Mouse (Mus musculus): ENCODE measurements around the gene Smim13. TPM values are rescaled to one million over a fixed set of nuclear protein-coding genes. Genes with fewer than 3 reads are reported as not detected.

Smim13 gene
- polyA plus RNA-seq, 1 experiment: 4.2 TPM

DNA sequence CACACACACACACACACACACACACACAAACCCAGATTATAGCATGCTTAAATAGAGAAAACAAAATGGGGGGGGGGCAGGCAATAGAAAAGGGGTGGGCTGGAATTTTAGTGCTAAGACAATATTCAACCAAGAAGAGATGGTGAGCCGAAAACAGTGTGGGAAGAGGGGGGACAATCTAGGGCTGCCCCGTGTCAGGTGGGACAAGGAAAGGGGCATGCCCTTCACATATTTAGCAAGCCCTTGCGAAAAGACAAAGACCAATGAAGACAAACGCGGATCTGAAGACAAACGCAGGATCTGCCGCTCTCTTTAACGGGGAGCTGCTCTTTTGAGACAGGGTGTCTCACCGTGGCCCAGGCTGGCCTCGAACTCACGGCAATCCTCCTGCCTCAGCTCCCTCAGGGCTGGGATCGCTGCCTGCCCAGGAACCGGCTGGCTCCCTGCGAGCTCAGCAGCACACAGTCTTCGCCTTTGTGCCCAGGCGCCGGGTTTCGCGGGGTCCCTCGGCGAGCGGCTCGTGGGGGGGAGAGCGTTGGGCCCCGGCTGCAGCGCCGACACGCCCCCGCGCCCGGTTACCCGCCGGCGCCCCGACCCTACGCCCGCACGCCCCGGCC, 29.8 kb upstream of the Smim13 start:
- no peaks in the 10 kb centered on the region for H3K79me3 ChIP-seq (ENCODE audit: low read depth)
- no peak for TF ChIP-seq CTCF (IDR thresholded peaks at IDR 0.05; ENCODE audit: control insufficient read depth, insufficient read depth, insufficient read length)
- no peak for TF ChIP-seq MYOG (IDR thresholded peaks at IDR 0.05; ENCODE audit: control insufficient read depth, extremely low read depth, insufficient read length)
- TF ChIP-seq CEBPB (IDR thresholded peaks at IDR 0.05; ENCODE audit: low read depth): no peak
- TF ChIP-seq MAX (IDR thresholded peaks at IDR 0.05): no peak
- TF ChIP-seq MYOD1 (IDR thresholded peaks at IDR 0.05; ENCODE audit: control insufficient read depth, insufficient read length, low read depth): no peak
- no peak for TF ChIP-seq FOSL1 (IDR thresholded peaks at IDR 0.05; ENCODE audit: insufficient read depth, low read length, poor library complexity, severe bottlenecking)
- TF ChIP-seq USF1 (IDR thresholded peaks at IDR 0.05; ENCODE audit: low read depth): no peak
- H3K36me3 ChIP-seq (ENCODE audit: control insufficient read depth, insufficient read depth): no peaks in the 10 kb centered on the region
- peaks cover 26% of the 10 kb centered on the region for H3K27me3 ChIP-seq (ENCODE audit: control insufficient read depth, insufficient read depth, insufficient read length)
- H3K79me2 ChIP-seq (ENCODE audit: control insufficient read depth, insufficient read depth): no peaks in the 10 kb centered on the region
- no peak overlapping the region for H3K4me3 ChIP-seq (ENCODE audit: insufficient read depth, poor library complexity, severe bottlenecking)
- no peak overlapping the region for H3ac ChIP-seq (ENCODE audit: control insufficient read depth, insufficient read length, low read depth)

DNA sequence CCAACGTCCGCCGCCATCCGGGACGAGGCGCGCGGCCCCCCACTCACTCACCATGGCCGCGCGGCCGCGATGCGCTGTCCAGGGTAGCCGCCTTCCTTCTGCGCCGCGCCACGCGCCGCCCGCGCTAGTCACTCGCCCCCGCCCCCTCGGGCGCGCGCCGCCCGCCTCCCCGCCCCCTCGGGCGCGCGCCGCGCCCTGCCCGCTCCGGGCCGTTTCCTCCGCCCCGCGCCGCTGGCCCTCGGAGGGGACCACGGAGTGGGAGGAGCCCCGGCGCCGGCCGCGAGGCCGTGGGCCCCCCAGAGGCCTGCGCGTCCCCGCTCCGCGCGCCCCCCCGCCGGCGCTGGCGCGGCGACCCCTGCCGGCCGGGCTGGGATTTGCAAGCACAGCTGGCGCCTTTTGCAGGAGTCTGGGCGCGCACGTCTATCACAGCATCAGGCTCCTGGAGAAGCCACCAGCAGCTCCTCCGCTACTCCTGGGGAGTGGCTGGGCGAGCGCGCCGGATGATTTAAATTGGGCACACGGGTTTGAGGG, 29.3 kb upstream of the Smim13 start, which contains the start of gene Elovl2:
TSS of gene Elovl2 (minus strand) at position 102 of the 531 bp plus-strand sequence.
- no peak within 1 kb of the TSS for H3K4me3 ChIP-seq (ENCODE audit: insufficient read depth, poor library complexity, severe bottlenecking)
- no peaks in the 10 kb centered on the region for H3K36me3 ChIP-seq (ENCODE audit: control insufficient read depth, insufficient read depth)
- no peak for TF ChIP-seq CEBPB (IDR thresholded peaks at IDR 0.05; ENCODE audit: low read depth)
- TF ChIP-seq FOSL1 (IDR thresholded peaks at IDR 0.05; ENCODE audit: insufficient read depth, low read length, poor library complexity, severe bottlenecking): no peak
- TF ChIP-seq USF1 (IDR thresholded peaks at IDR 0.05; ENCODE audit: low read depth): no peak
- TF ChIP-seq MYOD1 (IDR thresholded peaks at IDR 0.05; ENCODE audit: control insufficient read depth, insufficient read length, low read depth): no peak
- TF ChIP-seq CTCF (IDR thresholded peaks at IDR 0.05; ENCODE audit: control insufficient read depth, insufficient read depth, insufficient read length): no peak
- no peak for TF ChIP-seq MAX (IDR thresholded peaks at IDR 0.05)
- no peak for TF ChIP-seq MYOG (IDR thresholded peaks at IDR 0.05; ENCODE audit: control insufficient read depth, extremely low read depth, insufficient read length)
- no peak within 1 kb of the TSS for H3ac ChIP-seq (ENCODE audit: control insufficient read depth, insufficient read length, low read depth)
- peaks cover 23% of the 10 kb centered on the region for H3K27me3 ChIP-seq (ENCODE audit: control insufficient read depth, insufficient read depth, insufficient read length)
- no peaks in the 10 kb centered on the region for H3K79me3 ChIP-seq (ENCODE audit: low read depth)
- H3K79me2 ChIP-seq (ENCODE audit: control insufficient read depth, insufficient read depth): no peaks in the 10 kb centered on the region

DNA sequence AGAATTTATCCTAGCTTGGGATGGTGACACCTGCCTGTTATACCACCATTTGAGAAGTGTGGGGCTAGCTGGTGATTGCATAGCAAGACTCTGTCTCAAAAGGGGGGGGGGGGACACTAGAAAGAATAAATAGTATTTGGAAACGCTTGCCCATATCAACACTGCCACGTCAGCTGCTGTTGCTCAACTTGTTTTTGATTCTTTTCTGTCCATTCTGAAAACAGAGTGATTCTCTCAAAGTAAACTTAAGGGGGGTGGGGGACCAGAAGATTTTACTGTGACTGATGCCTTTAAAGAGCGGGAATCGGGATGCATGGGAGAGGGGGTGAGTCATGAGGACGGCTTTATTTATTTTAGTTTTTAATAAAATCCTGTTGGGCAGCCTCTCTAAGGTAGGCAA, 23.1 kb upstream of the Smim13 start:
- TF ChIP-seq CTCF (IDR thresholded peaks at IDR 0.05; ENCODE audit: control insufficient read depth, insufficient read depth, insufficient read length): no peak
- no peak for TF ChIP-seq CEBPB (IDR thresholded peaks at IDR 0.05; ENCODE audit: low read depth)
- no peak for TF ChIP-seq MYOD1 (IDR thresholded peaks at IDR 0.05; ENCODE audit: control insufficient read depth, insufficient read length, low read depth)
- TF ChIP-seq FOSL1 (IDR thresholded peaks at IDR 0.05; ENCODE audit: insufficient read depth, low read length, poor library complexity, severe bottlenecking): no peak
- TF ChIP-seq MYOG (IDR thresholded peaks at IDR 0.05; ENCODE audit: control insufficient read depth, extremely low read depth, insufficient read length): no peak
- no peak for TF ChIP-seq MAX (IDR thresholded peaks at IDR 0.05)
- no peak for TF ChIP-seq USF1 (IDR thresholded peaks at IDR 0.05; ENCODE audit: low read depth)
- Histone ChIP-seq H3K27me3 (ENCODE audit: control insufficient read depth, insufficient read depth, insufficient read length) (peaks cover 39% of the 10 kb centered on the region), H3K79me3 (ENCODE audit: low read depth) (no peaks in the 10 kb centered on the region), H3ac (ENCODE audit: control insufficient read depth, insufficient read length, low read depth) (no peak overlapping the region), H3K36me3 (ENCODE audit: control insufficient read depth, insufficient read depth) (no peaks in the 10 kb centered on the region), H3K79me2 (ENCODE audit: control insufficient read depth, insufficient read depth) (no peaks in the 10 kb centered on the region), H3K4me3 (ENCODE audit: insufficient read depth, poor library complexity, severe bottlenecking) (no peak overlapping the region)

DNA sequence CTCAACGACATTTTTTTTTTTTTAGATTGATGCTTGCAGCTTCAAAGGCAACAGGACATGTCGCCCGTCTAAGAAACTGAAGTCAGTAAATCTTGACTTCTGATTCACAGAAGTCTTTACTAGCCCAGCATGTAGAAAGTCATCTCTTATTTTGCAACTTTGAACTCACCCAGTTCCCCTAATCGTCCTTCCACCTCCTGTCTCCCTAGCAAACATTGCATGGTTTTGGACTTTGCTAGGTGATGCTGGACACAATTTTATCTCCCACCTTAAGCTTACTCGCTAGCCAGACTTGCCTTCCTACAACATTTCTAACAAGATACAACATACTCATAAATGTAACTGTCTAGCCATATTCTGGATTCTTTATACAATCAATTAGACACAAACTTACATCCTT, 21.6 kb upstream of the Smim13 start:
- Histone ChIP-seq H3K4me3 (ENCODE audit: insufficient read depth, poor library complexity, severe bottlenecking) (no peak overlapping the region), H3K36me3 (ENCODE audit: control insufficient read depth, insufficient read depth) (no peaks in the 10 kb centered on the region), H3ac (ENCODE audit: control insufficient read depth, insufficient read length, low read depth) (no peak overlapping the region), H3K27me3 (ENCODE audit: control insufficient read depth, insufficient read depth, insufficient read length) (peaks cover 48% of the 10 kb centered on the region), H3K79me3 (ENCODE audit: low read depth) (no peaks in the 10 kb centered on the region), H3K79me2 (ENCODE audit: control insufficient read depth, insufficient read depth) (no peaks in the 10 kb centered on the region)
- TF ChIP-seq CTCF (IDR thresholded peaks at IDR 0.05; ENCODE audit: control insufficient read depth, insufficient read depth, insufficient read length) (no peak), USF1 (IDR thresholded peaks at IDR 0.05; ENCODE audit: low read depth) (no peak), FOSL1 (IDR thresholded peaks at IDR 0.05; ENCODE audit: insufficient read depth, low read length, poor library complexity, severe bottlenecking) (no peak), MYOD1 (IDR thresholded peaks at IDR 0.05; ENCODE audit: control insufficient read depth, insufficient read length, low read depth) (no peak), MYOG (IDR thresholded peaks at IDR 0.05; ENCODE audit: control insufficient read depth, extremely low read depth, insufficient read length) (no peak), MAX (IDR thresholded peaks at IDR 0.05) (no peak), CEBPB (IDR thresholded peaks at IDR 0.05; ENCODE audit: low read depth) (no peak)

DNA sequence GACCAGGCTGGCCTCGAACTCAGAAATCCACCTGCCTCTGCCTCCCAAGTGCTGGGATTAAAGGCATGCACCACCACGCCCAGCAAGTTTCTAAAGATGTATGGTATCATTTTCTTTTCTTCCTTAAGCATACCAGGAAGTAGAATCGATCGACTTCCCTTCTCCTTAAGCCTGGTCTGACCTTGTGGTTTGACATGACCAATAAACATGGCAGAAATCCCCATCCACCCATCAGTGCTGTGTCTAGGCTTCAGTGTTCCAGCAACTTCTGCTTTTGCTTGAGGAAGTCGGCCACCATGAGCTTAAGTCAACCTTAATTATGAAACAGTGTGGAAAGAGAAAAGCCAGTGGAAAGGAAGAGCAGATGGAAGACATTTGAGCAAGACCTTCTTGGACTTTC, 19.4 kb upstream of the Smim13 start:
- H3K27me3 ChIP-seq (ENCODE audit: control insufficient read depth, insufficient read depth, insufficient read length): peaks cover 47% of the 10 kb centered on the region
- no peak for TF ChIP-seq MYOG (IDR thresholded peaks at IDR 0.05; ENCODE audit: control insufficient read depth, extremely low read depth, insufficient read length)
- TF ChIP-seq MYOD1 (IDR thresholded peaks at IDR 0.05; ENCODE audit: control insufficient read depth, insufficient read length, low read depth): no peak
- TF ChIP-seq USF1 (IDR thresholded peaks at IDR 0.05; ENCODE audit: low read depth): no peak
- no peak for TF ChIP-seq FOSL1 (IDR thresholded peaks at IDR 0.05; ENCODE audit: insufficient read depth, low read length, poor library complexity, severe bottlenecking)
- no peak for TF ChIP-seq CTCF (IDR thresholded peaks at IDR 0.05; ENCODE audit: control insufficient read depth, insufficient read depth, insufficient read length)
- TF ChIP-seq CEBPB (IDR thresholded peaks at IDR 0.05; ENCODE audit: low read depth): no peak
- no peak for TF ChIP-seq MAX (IDR thresholded peaks at IDR 0.05)
- no peak overlapping the region for H3ac ChIP-seq (ENCODE audit: control insufficient read depth, insufficient read length, low read depth)
- no peak overlapping the region for H3K4me3 ChIP-seq (ENCODE audit: insufficient read depth, poor library complexity, severe bottlenecking)
- no peaks in the 10 kb centered on the region for H3K79me3 ChIP-seq (ENCODE audit: low read depth)
- H3K79me2 ChIP-seq (ENCODE audit: control insufficient read depth, insufficient read depth): no peaks in the 10 kb centered on the region
- no peaks in the 10 kb centered on the region for H3K36me3 ChIP-seq (ENCODE audit: control insufficient read depth, insufficient read depth)

Measured in C2C12 (cell line).